Mouse (Mus musculus) adrenal gland, adult 8-10 months (tissue): ENCODE results near the gene G3bp1. TPM values are rescaled to one million over a fixed set of nuclear protein-coding genes. Genes with fewer than 3 reads are reported as not detected.

ENCODE experiments used
- microRNA-seq, 2 experiments: library from miRNA; unstranded; fragments of <30 nt; microRNA quantifications; one replicate each; pipeline ENCODE4 v1.2.0; 2022
- total RNA-seq, 4 experiments: library from RNA; stranded (reverse); gene quantifications; 2 replicates each; pipeline ENCODE4 v1.2.4; 2022

The G3bp1 gene
- total RNA-seq, 4 experiments from 2014 or later: 49.8 to 58.6 (median 57.0) TPM

Small RNAs within 50 kb of the gene (microRNA-seq; reads per million reads assigned to microRNA genes)
- gene Mir7652: 0 reads per million in 2 experiments

Other genes with a start within 250 kb of the G3bp1 start
- under 1 TPM; 0.03 to 0.08 (median 0.06) TPM for gene Fat2, start 133.1 kb upstream of the G3bp1 start, total RNA-seq
- gene Sparc, start 46.5 kb upstream of the G3bp1 start, total RNA-seq: 1,000 to 10,000 TPM; 1,201 to 2,025 (median 1,729) TPM
- 100 to 1,000 TPM; 171 to 396 (median 303) TPM for gene Atox1, start 8.4 kb upstream of the G3bp1 start, total RNA-seq
- not detected for gene Glra1, start 138.5 kb downstream of the G3bp1 start, total RNA-seq